Mouse (Mus musculus) cortical plate, adult 2 months (tissue): Measurements from ENCODE around the gene Huwe1.

Experiments
- CTCF ChIP-seq: fragments of 200-500 bp; IDR thresholded peaks from 2 replicates; pipeline ENCODE4 v1.5.1; 2011; ENCODE audit warnings: mild to moderate bottlenecking, control low read depth, low read length; ENCODE audit not compliant: insufficient read depth; ENCODE audit errors: extremely low read depth
- POLR2A ChIP-seq: fragments of 200-500 bp; IDR thresholded peaks from 2 replicates; pipeline ENCODE4 v1.6.1; 2011; ENCODE audit warnings: mild to moderate bottlenecking, low read length, control low read depth; ENCODE audit not compliant: insufficient read depth; ENCODE audit errors: extremely low read depth

DNA sequence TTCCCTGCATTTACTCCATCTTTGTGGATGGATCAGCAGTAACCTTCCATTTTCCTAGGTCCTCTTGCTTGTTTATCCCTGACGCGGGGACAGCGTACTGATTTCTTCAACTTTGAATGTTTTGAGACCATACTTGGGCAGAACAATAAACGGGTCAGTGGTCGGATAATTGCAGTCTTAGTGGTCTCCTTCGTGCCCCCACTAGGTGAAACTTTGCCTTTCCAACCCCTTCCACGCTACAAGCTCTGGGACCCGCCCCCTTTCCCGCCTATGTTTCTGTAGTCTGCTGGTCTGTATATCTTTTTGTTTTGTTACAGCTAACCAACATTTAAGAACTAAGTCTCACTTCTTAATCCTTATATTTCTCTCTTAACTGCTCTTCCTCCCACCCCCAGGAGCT, 3.8 kb downstream of the Huwe1 start:
- TF ChIP-seq CTCF (no peak), POLR2A (no peak)
